Comparison of ENCODE assay signal across 10 mouse cellular contexts in genomic region chr5:98986011-98986410, GRCm38 (mm10). TPM values are rescaled to one million over a fixed set of nuclear protein-coding genes. Genes with fewer than 3 reads are reported as not detected.
A peak's percentile ranks its signal among the peaks of the same experiment; 100 is the strongest.
DNase-seq lines count a peak whose midpoint lies in the region; ATAC-seq and TF ChIP-seq lines count a peak whose summit lies in the region.
"Had no signal": no experiment of that assay in that cellular context is flagged by ENCODE, and none has a peak within 500 bp of the region (broad histone marks: within the 10 kb centered on the region; RNA-seq: fewer than 3 reads in every experiment).

No protein-coding gene starts in this region.

- 20% methylated on average over 4 of the region's 4 CpGs for WGBS in midbrain, embryonic 10.5 days
- WGBS in midbrain, postnatal 0 days = 22% methylated on average over 4 of the region's 4 CpGs
- WGBS in forebrain, embryonic 13.5 days = 6% methylated on average over 4 of the region's 4 CpGs
- WGBS in limb, embryonic 12.5 days = 17% methylated on average over 4 of the region's 4 CpGs
- 25% methylated on average over 4 of the region's 4 CpGs for WGBS in thymus, adult 2 months

- DNase-seq in midbrain, embryonic 10.5 days (ENCODE audit: low spot score) = no peak
- DNase-seq in midbrain, postnatal 0 days (ENCODE audit: low spot score) = no peak
- DNase-seq in adipocyte (ENCODE audit: low spot score) = no peak
- DNase-seq in thymus, adult 2 months = no peak

- H3K27me3 ChIP-seq in midbrain, embryonic 10.5 days (ENCODE audit: low read depth, poor library complexity, severe bottlenecking) = no peaks in the 10 kb centered on the region
- no peaks in the 10 kb centered on the region for H3K27me3 ChIP-seq in midbrain, postnatal 0 days (ENCODE audit: insufficient read depth, low read length)
- H3K27me3 ChIP-seq in forebrain, embryonic 13.5 days = no peaks in the 10 kb centered on the region
- no peaks in the 10 kb centered on the region for H3K27me3 ChIP-seq in limb, embryonic 12.5 days
- H3K27me3 ChIP-seq in thymus, adult 2 months (ENCODE audit: control insufficient read depth, insufficient read depth, low read length) = no peaks in the 10 kb centered on the region
- H3K27me3 ChIP-seq: lung, embryonic 15.5 days; stomach, embryonic 15.5 days had no signal

- no peaks in the 10 kb centered on the region for H3K36me3 ChIP-seq in midbrain, embryonic 10.5 days
- no peaks in the 10 kb centered on the region for H3K36me3 ChIP-seq in midbrain, postnatal 0 days (ENCODE audit: insufficient read depth, low read length)
- no peaks in the 10 kb centered on the region for H3K36me3 ChIP-seq in forebrain, embryonic 13.5 days (ENCODE audit: poor library complexity, severe bottlenecking)
- no peaks in the 10 kb centered on the region for H3K36me3 ChIP-seq in limb, embryonic 12.5 days
- H3K36me3 ChIP-seq in thymus, adult 2 months (ENCODE audit: control insufficient read depth, insufficient read depth, low read length) = no peaks in the 10 kb centered on the region
- H3K36me3 ChIP-seq: lung, embryonic 15.5 days; stomach, embryonic 15.5 days had no signal

- H3K4me2 ChIP-seq in midbrain, postnatal 0 days (ENCODE audit: low read depth, low read length, poor library complexity, severe bottlenecking) = no peak overlapping the region
- H3K4me2 ChIP-seq in forebrain, embryonic 13.5 days = peak overlapping the region; percentile 22
- H3K4me2 ChIP-seq in limb, embryonic 12.5 days = 0 out of 2 replicates have a peak overlapping the region, but pooled peaks have one; percentile 11
- H3K4me2 ChIP-seq: heart, embryonic 11.5 days; lung, embryonic 15.5 days; stomach, embryonic 15.5 days had no signal

- no peak for TF ChIP-seq CTCF in midbrain, postnatal 0 days (IDR thresholded peaks at IDR 0.05)
- TF ChIP-seq CTCF in thymus, adult 2 months (IDR thresholded peaks at IDR 0.05; ENCODE audit: borderline replicate concordance, control insufficient read depth, extremely low read depth, insufficient read depth, low read length, poor library complexity) = no peak

- H3K4me1 ChIP-seq in midbrain, embryonic 10.5 days = peaks cover 36% of the 10 kb centered on the region
- no peaks in the 10 kb centered on the region for H3K4me1 ChIP-seq in midbrain, postnatal 0 days (ENCODE audit: insufficient read depth, low read length)
- peaks cover 49% of the 10 kb centered on the region for H3K4me1 ChIP-seq in forebrain, embryonic 13.5 days
- peaks cover 26% of the 10 kb centered on the region for H3K4me1 ChIP-seq in limb, embryonic 12.5 days (replicated peaks)
- H3K4me1 ChIP-seq in thymus, adult 2 months (replicated peaks; ENCODE audit: control insufficient read depth, insufficient read depth, low read length) = no peaks in the 10 kb centered on the region
- H3K4me1 ChIP-seq: lung, embryonic 15.5 days; stomach, embryonic 15.5 days had no signal

- no peak for TF ChIP-seq POLR2A in thymus, adult 2 months (IDR thresholded peaks at IDR 0.05; ENCODE audit: control insufficient read depth, extremely low read depth, insufficient read depth, low read length, poor library complexity)

- no peak for ATAC-seq in midbrain, postnatal 0 days (ENCODE audit: low FRiP score)
- ATAC-seq in forebrain, embryonic 13.5 days = no peak
- no peak for ATAC-seq in limb, embryonic 12.5 days (ENCODE audit: insufficient number of reproducible peaks, insufficient read depth, low FRiP score, low TSS enrichment, low read depth)
- ATAC-seq in megakaryocyte, adult 5-6 weeks (ENCODE audit: poor library complexity, severe bottlenecking) = no peak

- peak overlapping the region; percentile 75 for H3K27ac ChIP-seq in midbrain, embryonic 10.5 days (replicated peaks)
- no peak overlapping the region for H3K27ac ChIP-seq in midbrain, postnatal 0 days (ENCODE audit: low read depth, low read length)
- H3K27ac ChIP-seq in forebrain, embryonic 13.5 days = peak overlapping the region; percentile 89
- H3K27ac ChIP-seq in limb, embryonic 12.5 days = peak overlapping the region; percentile 51
- H3K27ac ChIP-seq in thymus, adult 2 months (ENCODE audit: control insufficient read depth, insufficient read depth, low read length) = no peak overlapping the region
- H3K27ac ChIP-seq: lung, embryonic 15.5 days; stomach, embryonic 15.5 days had no signal

- H3K9ac ChIP-seq in midbrain, postnatal 0 days (replicated peaks; ENCODE audit: low read length, poor library complexity, severe bottlenecking) = no peak overlapping the region
- H3K9ac ChIP-seq in forebrain, embryonic 13.5 days = 0 out of 2 replicates have a peak overlapping the region, but pooled peaks have one; percentile 1
- no peak overlapping the region for H3K9ac ChIP-seq in limb, embryonic 12.5 days (replicated peaks)
- H3K9ac ChIP-seq: lung, embryonic 15.5 days; stomach, embryonic 15.5 days had no signal

- H3K9me3 ChIP-seq in midbrain, embryonic 10.5 days (replicated peaks) = no peaks in the 10 kb centered on the region
- H3K9me3 ChIP-seq in midbrain, postnatal 0 days (ENCODE audit: low read length) = no peaks in the 10 kb centered on the region
- no peaks in the 10 kb centered on the region for H3K9me3 ChIP-seq in forebrain, embryonic 13.5 days (replicated peaks)
- H3K9me3 ChIP-seq in limb, embryonic 12.5 days = no peaks in the 10 kb centered on the region
- H3K9me3 ChIP-seq: lung, embryonic 15.5 days; stomach, embryonic 15.5 days had no signal

- no peak overlapping the region for H3K4me3 ChIP-seq in midbrain, embryonic 10.5 days
- no peak overlapping the region for H3K4me3 ChIP-seq in midbrain, postnatal 0 days (ENCODE audit: low read depth, low read length)
- H3K4me3 ChIP-seq in forebrain, embryonic 13.5 days = no peak overlapping the region
- H3K4me3 ChIP-seq in limb, embryonic 12.5 days (replicated peaks) = no peak overlapping the region
- no peak overlapping the region for H3K4me3 ChIP-seq in thymus, adult 2 months (ENCODE audit: control insufficient read depth, insufficient read depth, low read length)
- H3K4me3 ChIP-seq: lung, embryonic 15.5 days; stomach, embryonic 15.5 days had no signal

RNA-seq across cellular contexts. Expression of gene Prkg2, which starts 51.1 kb away (rescaled TPM):
- 0.90 and 1.6 TPM in 2 replicates for polyA plus RNA-seq in midbrain, embryonic 10.5 days (2016; fragmentation: Nextera tagmentation; extraction: Ambion mirVana)
- 2.5 and 3.2 TPM in 2 replicates for total RNA-seq in midbrain, postnatal 0 days (2014; rRNA removed)
- polyA plus RNA-seq in midbrain, postnatal 0 days (2015; fragmentation: Nextera tagmentation; extraction: Ambion mirVana) = 2.7 and 2.9 TPM in 2 replicates
- polyA plus RNA-seq in forebrain, embryonic 13.5 days (2015; fragmentation: Nextera tagmentation; extraction: Ambion mirVana) = 2.2 and 2.5 TPM in 2 replicates
- 2.9 and 3.7 TPM in 2 replicates for polyA plus RNA-seq in limb, embryonic 12.5 days (2016; fragmentation: Nextera tagmentation; extraction: Ambion mirVana)
- total RNA-seq in megakaryocyte, adult 5-6 weeks (2015) = not detected in 2 replicates
- total RNA-seq in megakaryocyte, adult 5-6 weeks (2017) = not detected in 2 replicates
- polyA plus RNA-seq in thymus, adult 2 months (2012; rRNA removed) = 0.13 and 0.15 TPM in 2 replicates

Comparison
In these comparisons a context has a peak if more than half of its experiments do, and no peak if none do; other contexts are left out.
1. H3K27ac ChIP-seq: peak in midbrain, embryonic 10.5 days (single experiment), forebrain, embryonic 13.5 days (single experiment) and limb, embryonic 12.5 days (single experiment); none in midbrain, postnatal 0 days (single experiment) and thymus, adult 2 months (single experiment).